Mouse (Mus musculus) MEL (cell line): ENCODE results near the gene Tmbim4. TPM values are rescaled to one million over a fixed set of nuclear protein-coding genes. Genes with fewer than 3 reads are reported as not detected.

Experiments used
- DNase-seq: peaks from one replicate; pipeline ENCODE4 v3.0.0; 2011; ENCODE audit warnings: low read depth, low spot score
- H3K27ac ChIP-seq: 2 replicates; pipeline ENCODE4 v1.5.1; 2012; ENCODE audit warnings: low read depth, mild to moderate bottlenecking, control low read depth, low read length, moderate library complexity; ENCODE audit not compliant: control insufficient read depth
- H3K27me3 ChIP-seq, 2 experiments: fragments of 150-350 bp in 1 of 2; sonication (generic) in 1 of 2; 2 replicates each; pipeline ENCODE4 v1.6.1; 2012; ENCODE audit warnings: low read length in 2 of 2, mild to moderate bottlenecking in 2 of 2, improper control_type of control experiment in 1 of 2, moderate library complexity in 1 of 2; ENCODE audit not compliant: insufficient read depth in 2 of 2, control insufficient read depth in 1 of 2
- H3K36me3 ChIP-seq, 2 experiments: 2 replicates each; pipeline ENCODE4 v1.6.1; 2012 to 2014; ENCODE audit warnings: low read length in 2 of 2, improper control_type of control experiment in 1 of 2, inconsistent platforms in 1 of 2, mild to moderate bottlenecking in 1 of 2; ENCODE audit not compliant: insufficient read depth in 2 of 2, control insufficient read depth in 1 of 2
- H3K4me1 ChIP-seq, 2 experiments: fragments of 150-350 bp in 1 of 2; sonication (generic) in 1 of 2; 2 replicates each; pipeline ENCODE4 v1.6.1; 2012; ENCODE audit warnings: low read length in 2 of 2, improper control_type of control experiment in 1 of 2, mild to moderate bottlenecking in 1 of 2; ENCODE audit not compliant: insufficient read depth in 2 of 2, control insufficient read depth in 1 of 2
- H3K4me3 ChIP-seq, 2 experiments: fragments of 150-350 bp in 1 of 2; sonication (generic) in 1 of 2; 2 replicates each; pipeline ENCODE4 v1.5.1; 2012; ENCODE audit warnings: low read depth in 2 of 2, low read length in 2 of 2, mild to moderate bottlenecking in 2 of 2, moderate library complexity in 2 of 2, control low read depth in 1 of 2, improper control_type of control experiment in 1 of 2; ENCODE audit not compliant: control insufficient read depth in 1 of 2, insufficient read depth in 1 of 2
- H3K79me2 ChIP-seq: 2 replicates; pipeline ENCODE4 v1.6.1; 2012; ENCODE audit warnings: mild to moderate bottlenecking, low read length, moderate library complexity; ENCODE audit not compliant: control insufficient read depth, poor library complexity, insufficient read depth
- H3K9ac ChIP-seq: 2 replicates; pipeline ENCODE4 v1.6.1; 2012; ENCODE audit warnings: low read depth, mild to moderate bottlenecking, control low read depth, low read length, moderate library complexity; ENCODE audit not compliant: control insufficient read depth, poor library complexity, severe bottlenecking
- H3K9me3 ChIP-seq: fragments of 150-350 bp; sonication (generic); replicated peaks from 2 replicates; pipeline ENCODE4 v1.6.1; 2012; ENCODE audit warnings: mild to moderate bottlenecking, low read length, improper control_type of control experiment, moderate library complexity; ENCODE audit not compliant: insufficient read depth
- BHLHE40 ChIP-seq: IDR thresholded peaks from 2 replicates; pipeline ENCODE4 v1.6.1; 2012; ENCODE audit warnings: low read depth, mild to moderate bottlenecking, inconsistent platforms, low read length, improper control_type of control experiment, borderline replicate concordance
- CHD1 ChIP-seq: IDR thresholded peaks from 2 replicates; pipeline ENCODE4 v1.6.1; 2012; ENCODE audit warnings: low read depth, mild to moderate bottlenecking, inconsistent platforms, low read length, improper control_type of control experiment
- CHD2 ChIP-seq: IDR thresholded peaks from 2 replicates; pipeline ENCODE4 v1.6.1; 2011; ENCODE audit warnings: low read length, improper control_type of control experiment
- CTCF ChIP-seq, 3 experiments: IDR thresholded peaks in 2 of 3; conservative IDR thresholded peaks in 1 of 3; 2 replicates each; pipeline ENCODE4 v1.5.1; 2011 to 2012; ENCODE audit warnings: low read length in 3 of 3, low read depth in 2 of 3, mild to moderate bottlenecking in 2 of 3, improper control_type of control experiment in 1 of 3, inconsistent platforms in 1 of 3, mixed read lengths in 1 of 3, moderate library complexity in 1 of 3; ENCODE audit not compliant: control insufficient read depth in 1 of 3, insufficient read depth in 1 of 3, poor library complexity in 1 of 3, severe bottlenecking in 1 of 3
- E2F4 ChIP-seq: IDR thresholded peaks from 2 replicates; pipeline ENCODE4 v1.6.1; 2011; ENCODE audit warnings: low read depth, low read length, improper control_type of control experiment, borderline replicate concordance
- ELF1 ChIP-seq: IDR thresholded peaks from 2 replicates; pipeline ENCODE4 v1.6.1; 2014; ENCODE audit warnings: low read depth, mild to moderate bottlenecking, inconsistent platforms, low read length, improper control_type of control experiment, moderate library complexity
- EP300 ChIP-seq, 2 experiments: IDR thresholded peaks; 2 replicates each; pipeline ENCODE4 v1.6.1; 2011; ENCODE audit warnings: improper control_type of control experiment in 2 of 2, low read length in 2 of 2, low read depth in 1 of 2, mild to moderate bottlenecking in 1 of 2
- ETS1 ChIP-seq: IDR thresholded peaks from 2 replicates; pipeline ENCODE4 v1.6.1; 2012; ENCODE audit warnings: low read depth, mild to moderate bottlenecking, inconsistent platforms, low read length, improper control_type of control experiment, moderate library complexity
- GABPA ChIP-seq: IDR thresholded peaks from 2 replicates; pipeline ENCODE4 v1.6.1; 2012; ENCODE audit warnings: low read depth, mild to moderate bottlenecking, inconsistent platforms, low read length, improper control_type of control experiment, moderate library complexity
- GATA1 ChIP-seq: IDR thresholded peaks from 2 replicates; pipeline ENCODE4 v1.6.1; 2011; ENCODE audit warnings: low read depth, low read length, improper control_type of control experiment
- HCFC1 ChIP-seq: IDR thresholded peaks from 2 replicates; pipeline ENCODE4 v1.6.1; 2012; ENCODE audit warnings: low read depth, mild to moderate bottlenecking, inconsistent platforms, low read length, improper control_type of control experiment, moderate library complexity
- JUND ChIP-seq: IDR thresholded peaks from 2 replicates; pipeline ENCODE4 v1.6.1; 2011; ENCODE audit warnings: low read depth, mild to moderate bottlenecking, improper control_type of control experiment, low read length
- KAT2A ChIP-seq: conservative IDR thresholded peaks from 2 replicates; pipeline ENCODE4 v1.6.1; 2012; ENCODE audit warnings: low read depth, low read length, improper control_type of control experiment, inconsistent platforms
- MAFK ChIP-seq: IDR thresholded peaks from 2 replicates; pipeline ENCODE4 v1.6.1; 2011; ENCODE audit warnings: low read depth, mild to moderate bottlenecking, low read length, improper control_type of control experiment, borderline replicate concordance
- MAX ChIP-seq: IDR thresholded peaks from 2 replicates; pipeline ENCODE4 v1.6.1; 2011; ENCODE audit warnings: low read length, improper control_type of control experiment
- MAZ ChIP-seq: IDR thresholded peaks from 2 replicates; pipeline ENCODE4 v1.6.1; 2012; ENCODE audit warnings: low read depth, mild to moderate bottlenecking, inconsistent platforms, low read length, improper control_type of control experiment
- MEF2A ChIP-seq: IDR thresholded peaks from 2 replicates; pipeline ENCODE4 v1.6.1; 2014; ENCODE audit warnings: low read depth, mild to moderate bottlenecking, inconsistent platforms, low read length, improper control_type of control experiment; ENCODE audit not compliant: poor library complexity, insufficient replicate concordance, severe bottlenecking; ENCODE audit errors: extremely low read depth
- MXI1 ChIP-seq: IDR thresholded peaks from 2 replicates; pipeline ENCODE4 v1.6.1; 2011; ENCODE audit warnings: mild to moderate bottlenecking, low read depth, low read length, improper control_type of control experiment
- MYB ChIP-seq: IDR thresholded peaks from 2 replicates; pipeline ENCODE4 v1.6.1; 2011; ENCODE audit warnings: mild to moderate bottlenecking, low read depth, low read length, improper control_type of control experiment
- MYC ChIP-seq: IDR thresholded peaks from 2 replicates; pipeline ENCODE4 v1.6.1; 2011; ENCODE audit warnings: low read depth, mild to moderate bottlenecking, low read length, improper control_type of control experiment, moderate library complexity
- NELFE ChIP-seq: IDR thresholded peaks from 2 replicates; pipeline ENCODE4 v1.6.1; 2011; ENCODE audit warnings: low read depth, low read length, improper control_type of control experiment
- NRF1 ChIP-seq: IDR thresholded peaks from 2 replicates; pipeline ENCODE4 v1.6.1; 2014; ENCODE audit warnings: low read depth, mild to moderate bottlenecking, inconsistent platforms, low read length, improper control_type of control experiment, moderate library complexity; ENCODE audit not compliant: poor library complexity, insufficient read depth, severe bottlenecking
- POLR2A ChIP-seq, 2 experiments: IDR thresholded peaks; 2 replicates each; pipeline ENCODE4 v1.6.1; 2011 to 2012; ENCODE audit warnings: low read length in 2 of 2, mild to moderate bottlenecking in 2 of 2, control low read depth in 1 of 2, improper control_type of control experiment in 1 of 2, low read depth in 1 of 2, moderate library complexity in 1 of 2; ENCODE audit not compliant: control insufficient read depth in 1 of 2, insufficient read depth in 1 of 2, poor library complexity in 1 of 2
- POLR2AphosphoS2 ChIP-seq: IDR thresholded peaks from 2 replicates; pipeline ENCODE4 v1.6.1; 2011; ENCODE audit warnings: low read length, improper control_type of control experiment
- RAD21 ChIP-seq: IDR thresholded peaks from 2 replicates; pipeline ENCODE4 v1.6.1; 2011; ENCODE audit warnings: mild to moderate bottlenecking, low read depth, low read length, improper control_type of control experiment
- RCOR1 ChIP-seq: IDR thresholded peaks from 2 replicates; pipeline ENCODE4 v1.6.1; 2012; ENCODE audit warnings: low read depth, mild to moderate bottlenecking, inconsistent platforms, low read length, improper control_type of control experiment
- SMC3 ChIP-seq: IDR thresholded peaks from 2 replicates; pipeline ENCODE4 v1.6.1; 2011; ENCODE audit warnings: low read depth, low read length, improper control_type of control experiment
- TAL1 ChIP-seq: IDR thresholded peaks from 2 replicates; pipeline ENCODE4 v1.6.1; 2012; ENCODE audit warnings: mild to moderate bottlenecking, inconsistent platforms, low read length, moderate library complexity, mixed read lengths
- TBP ChIP-seq: IDR thresholded peaks from 2 replicates; pipeline ENCODE4 v1.8.0; 2011; ENCODE audit warnings: low read depth, low read length, improper control_type of control experiment
- TCF12 ChIP-seq: IDR thresholded peaks from 2 replicates; pipeline ENCODE4 v1.6.1; 2014; ENCODE audit warnings: low read depth, mild to moderate bottlenecking, inconsistent platforms, low read length, improper control_type of control experiment, moderate library complexity
- UBTF ChIP-seq: IDR thresholded peaks from 2 replicates; pipeline ENCODE4 v1.6.1; 2012; ENCODE audit warnings: low read depth, mild to moderate bottlenecking, inconsistent platforms, low read length, improper control_type of control experiment, moderate library complexity, borderline replicate concordance; ENCODE audit not compliant: insufficient read depth
- USF1 ChIP-seq: IDR thresholded peaks from 2 replicates; pipeline ENCODE4 v1.6.1; 2014; ENCODE audit warnings: low read depth, mild to moderate bottlenecking, inconsistent platforms, low read length, improper control_type of control experiment, moderate library complexity
- USF2 ChIP-seq, 2 experiments: IDR thresholded peaks; 2 replicates each; pipeline ENCODE4 v1.6.1; 2011 to 2012; ENCODE audit warnings: improper control_type of control experiment in 2 of 2, low read length in 2 of 2, borderline replicate concordance in 1 of 2, inconsistent platforms in 1 of 2, low read depth in 1 of 2, mild to moderate bottlenecking in 1 of 2; ENCODE audit not compliant: insufficient read depth in 1 of 2
- ZC3H11A ChIP-seq: IDR thresholded peaks from 2 replicates; pipeline ENCODE4 v1.6.1; 2012; ENCODE audit warnings: low read depth, mild to moderate bottlenecking, inconsistent platforms, low read length, improper control_type of control experiment
- ZKSCAN1 ChIP-seq: IDR thresholded peaks from 2 replicates; pipeline ENCODE4 v1.6.1; 2012; ENCODE audit warnings: low read depth, mild to moderate bottlenecking, inconsistent platforms, low read length, improper control_type of control experiment, moderate library complexity
- ZMIZ1 ChIP-seq: IDR thresholded peaks from 2 replicates; pipeline ENCODE4 v1.6.1; 2012; ENCODE audit warnings: low read depth, mild to moderate bottlenecking, inconsistent platforms, low read length, improper control_type of control experiment, moderate library complexity
- ZNF384 ChIP-seq: IDR thresholded peaks from 2 replicates; pipeline ENCODE4 v1.6.1; 2012; ENCODE audit warnings: low read depth, mild to moderate bottlenecking, inconsistent platforms, low read length, improper control_type of control experiment
- polyA plus RNA-seq, 2 experiments: library from polyadenylated mRNA; stranded (reverse) in 1 of 2; unstranded in 1 of 2; fragments of >175 nt in 1 of 2; fragments of >200 nt in 1 of 2; gene quantifications; 2 replicates each; pipeline versions ENCODE4 v1.2.1 to v1.2.4; 2012; ENCODE audit warnings: low replicate concordance in 2 of 2, low read depth in 1 of 2; ENCODE audit not compliant: insufficient read length in 2 of 2, insufficient read depth in 1 of 2, missing spikeins in 1 of 2
- total RNA-seq: library from RNA; depleted of rRNA; stranded (reverse); fragments of 300-350 nt; gene quantifications from 2 replicates; pipeline ENCODE4 v1.2.3, GENCODE M21; 2012

Tmbim4 gene
- total and polyA plus RNA-seq, 3 experiments, result 52.5 to 80.3 TPM; not detected in 1

DNA sequence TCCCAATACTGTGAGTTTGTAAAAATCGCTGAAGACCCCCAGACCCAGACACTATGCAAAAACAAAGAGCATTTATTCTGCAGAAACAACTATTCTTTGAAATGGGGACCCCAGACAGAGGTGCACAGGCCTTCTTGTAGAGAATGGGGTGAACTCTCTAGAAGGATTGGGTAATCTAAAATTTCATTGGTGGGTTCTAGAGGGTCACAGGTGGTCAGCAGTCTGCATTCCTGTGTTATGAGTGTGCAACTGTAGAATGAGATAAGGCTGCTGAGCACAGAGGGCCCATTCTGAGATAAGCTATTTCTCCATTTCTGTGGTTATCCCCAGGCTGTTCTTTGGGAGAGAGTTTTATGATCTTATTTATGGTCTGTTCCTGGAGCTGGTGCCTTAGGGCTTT lies 33.3 kb upstream of the Tmbim4 start:
- no peaks in the 10 kb centered on the region for H3K79me2 ChIP-seq
- DNase-seq, result peak; percentile 74
- H3K27me3 ChIP-seq, result no peaks in the 10 kb centered on the region
- peak overlapping the region; percentile 31; the same call in 1 of the 2 replicates for H3K9ac ChIP-seq
- peaks cover 20% of the 10 kb centered on the region in 2 experiments for H3K4me1 ChIP-seq
- H3K36me3 ChIP-seq, result peaks cover 0 to 29% of the 10 kb centered on the region in 2 experiments; a peak in 3 of 4 replicates
- peak overlapping the region; percentile 76 for H3K27ac ChIP-seq
- H3K4me3 ChIP-seq, result peak overlapping the region; percentile 28 to 38; a peak in 3 of 4 replicates
- no peaks in the 10 kb centered on the region for H3K9me3 ChIP-seq
- TF ChIP-seq CHD1 (no peak), ZKSCAN1 (0 out of 2 replicates have a peak, but pooled peaks have one; percentile 32), MAZ (peak; percentile 30; the same call in 1 of the 2 replicates), MXI1 (peak; percentile 64), E2F4 (no peak), MYB (0 out of 2 replicates have a peak, but pooled peaks have one; percentile 26), USF1 (no peak), ZMIZ1 (peak; percentile 68), JUND (peak; percentile 63; the same call in 1 of the 2 replicates), TAL1 (peak; percentile 91), ETS1 (peak; percentile 94), ZC3H11A (no peak), MAX (0 out of 2 replicates have a peak, but pooled peaks have one; percentile 38), MYC (no peak), GABPA (peak; percentile 40; the same call in 1 of the 2 replicates), NRF1 (no peak), USF2 (IDR thresholded peaks at IDR 0.05; ENCODE audit: borderline replicate concordance in 1 of 2, insufficient read depth in 1 of 2, low read depth in 1 of 2, low read length in 2 of 2) (no peak), POLR2A (IDR thresholded peaks at IDR 0.05; ENCODE audit: control insufficient read depth in 1 of 2, insufficient read depth in 1 of 2, low read depth in 1 of 2, low read length in 2 of 2, poor library complexity in 1 of 2) (no peak), BHLHE40 (peak; percentile 65; the same call in 1 of the 2 replicates), HCFC1 (peak; percentile 52; the same call in 1 of the 2 replicates), KAT2A (peak; percentile 18; the same call in 1 of the 2 replicates), SMC3 (no peak), CHD2 (no peak; the same call in 1 of the 2 replicates), GATA1 (peak; percentile 96), CTCF (IDR thresholded peaks at IDR 0.05 in 2 of 3, conservative IDR thresholded peaks at IDR 0.05 in 1 of 3; ENCODE audit: control insufficient read depth in 1 of 3, insufficient read depth in 1 of 3, low read depth in 2 of 3, low read length in 3 of 3, poor library complexity in 1 of 3, severe bottlenecking in 1 of 3) (no peak), MEF2A (no peak), TBP (0 out of 2 replicates have a peak, but pooled peaks have one; percentile 18), RAD21 (no peak), UBTF (no peak), NELFE (no peak), TCF12 (peak; percentile 98), MAFK (no peak), POLR2AphosphoS2 (no peak), RCOR1 (peak; percentile 85), EP300 (IDR thresholded peaks at IDR 0.05; ENCODE audit: low read depth in 1 of 2, low read length in 2 of 2) (peak; percentile 95 to 97), ELF1 (0 out of 2 replicates have a peak, but pooled peaks have one; percentile 28), ZNF384 (no peak)
